Mouse (Mus musculus): ENCODE measurements around the gene Atf6b. TPM values are rescaled to one million over a fixed set of nuclear protein-coding genes. Genes with fewer than 3 reads are reported as not detected.

Atf6b gene
- polyA plus RNA-seq (2017; shearing (Covaris generic)): 10 to 100 TPM; 15.2 to 20.2 TPM

GRCm38 (mm10) chr17:34646906-34647787 lies at the start of gene Atf6b:
Atf6b (plus strand) TSS chr17:34647146.
- ATAC-seq: peak; percentile 94

DNA sequence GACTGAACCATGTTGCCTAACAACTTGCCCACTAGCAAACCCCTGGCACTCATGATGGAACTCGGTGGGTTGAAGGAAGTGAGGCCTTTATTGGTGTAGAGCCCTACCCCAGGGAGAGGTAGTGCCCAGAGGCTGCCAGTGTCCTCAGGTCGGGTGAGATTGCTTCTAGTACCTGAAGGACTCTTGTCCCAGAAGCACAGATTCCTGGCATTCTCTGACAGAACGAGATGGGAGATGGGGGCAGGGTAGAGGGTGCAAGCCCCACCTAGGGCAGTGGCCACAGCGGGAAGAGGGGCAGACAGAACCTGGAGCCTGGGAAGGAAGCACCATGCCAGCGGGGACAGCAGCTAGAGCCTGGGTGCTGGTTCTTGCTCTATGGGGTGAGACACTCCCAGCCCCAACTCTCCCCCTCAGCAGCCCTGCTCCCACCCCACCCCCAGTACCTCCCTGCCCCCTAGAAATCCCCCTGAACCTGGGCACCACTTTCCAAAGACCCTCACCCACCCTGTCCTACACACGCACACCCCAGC lies 49.3 kb upstream of the Atf6b start, which contains the start of gene Ager:
Gene Ager (plus strand): TSS at position 297 of the 530 bp plus-strand sequence.
- no peak for ATAC-seq

GRCm38 (mm10) chr17:34599891-34600290 lies 47.1 kb upstream of the Atf6b start:
- no peak for ATAC-seq

DNA sequence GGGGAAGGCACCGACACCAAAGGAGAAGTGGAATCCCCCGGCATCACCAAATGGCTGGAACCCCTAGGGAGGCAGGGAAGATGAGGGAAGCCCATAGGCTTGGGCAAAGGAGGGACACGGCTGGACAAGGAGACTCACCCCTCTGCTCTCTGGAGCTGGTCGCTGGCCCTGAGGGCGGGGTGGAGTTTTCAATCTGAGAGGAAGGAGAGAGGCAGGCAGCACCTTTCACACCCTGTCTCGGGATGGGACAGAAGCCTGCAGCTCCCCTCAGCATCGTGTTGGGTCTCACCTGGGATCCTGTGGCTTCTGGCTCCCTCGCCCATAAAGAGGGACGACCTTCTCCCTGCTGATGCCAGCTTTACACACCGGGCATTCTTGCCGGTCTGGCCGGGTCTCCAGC lies 45.1 kb upstream of the Atf6b start:
- ATAC-seq: no peak

- ATAC-seq: peak; percentile 83
Measured at GRCm38 (mm10) chr17:34603375-34604060, 43.4 kb upstream of the Atf6b start, which contains the start of gene Rnf5. Rnf5 (minus strand) TSS chr17:34603690.

GRCm38 (mm10) chr17:34604061-34604508 lies 42.9 kb upstream of the Atf6b start, which contains the start of gene Agpat1:
Agpat1 (plus strand) TSS chr17:34604262.
- peak; percentile 73 for ATAC-seq

GRCm38 (mm10) chr17:34604511-34605237 lies 42.3 kb upstream of the Atf6b start:
- ATAC-seq: no peak

GRCm38 (mm10) chr17:34605609-34606008 lies 41.3 kb upstream of the Atf6b start:
- peak; percentile 23 for ATAC-seq

DNA sequence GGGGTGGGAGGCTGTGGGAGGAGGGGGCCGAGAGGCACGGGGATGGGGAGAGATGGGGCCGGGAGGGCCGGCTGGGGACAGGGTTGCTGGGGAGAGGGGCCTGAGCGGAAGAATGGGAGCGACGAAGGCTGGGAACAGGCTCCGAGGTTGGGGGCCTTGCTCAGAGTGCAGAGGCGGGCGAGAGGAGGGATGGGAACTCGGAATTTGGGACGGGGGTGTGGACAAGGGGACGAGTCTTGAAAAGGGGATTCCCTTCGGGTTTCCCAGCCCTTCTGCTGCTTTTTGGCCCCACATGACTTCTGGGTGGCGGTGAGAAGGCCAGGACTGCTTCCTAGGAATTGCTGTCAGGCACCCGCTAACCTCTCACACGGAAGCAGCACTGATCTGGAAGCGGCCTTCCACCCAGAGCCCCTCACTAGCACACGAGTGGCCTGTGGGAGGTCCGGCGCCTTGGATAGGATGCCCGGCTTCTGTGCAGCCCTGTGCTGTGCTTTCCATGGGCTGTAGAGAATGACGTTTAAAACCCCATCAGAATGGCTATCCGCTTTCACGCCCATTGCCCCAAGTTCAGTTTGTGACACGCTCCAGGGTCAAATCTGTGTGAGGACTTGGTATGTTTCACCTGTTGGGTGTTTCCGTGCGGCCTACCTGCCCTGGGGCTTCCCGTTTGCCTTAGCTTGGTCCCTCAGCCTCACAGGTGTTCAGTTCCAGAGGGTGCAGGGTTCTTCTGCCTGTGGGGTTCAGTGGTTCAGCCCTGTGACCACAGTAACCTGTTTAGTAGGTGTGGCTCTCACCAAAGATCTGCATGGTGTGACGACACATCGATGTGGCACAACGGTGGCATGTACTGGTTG lies 40.5 kb upstream of the Atf6b start:
- no peak for ATAC-seq

GRCm38 (mm10) chr17:34607997-34608396 lies 38.9 kb upstream of the Atf6b start:
- no peak for ATAC-seq

DNA sequence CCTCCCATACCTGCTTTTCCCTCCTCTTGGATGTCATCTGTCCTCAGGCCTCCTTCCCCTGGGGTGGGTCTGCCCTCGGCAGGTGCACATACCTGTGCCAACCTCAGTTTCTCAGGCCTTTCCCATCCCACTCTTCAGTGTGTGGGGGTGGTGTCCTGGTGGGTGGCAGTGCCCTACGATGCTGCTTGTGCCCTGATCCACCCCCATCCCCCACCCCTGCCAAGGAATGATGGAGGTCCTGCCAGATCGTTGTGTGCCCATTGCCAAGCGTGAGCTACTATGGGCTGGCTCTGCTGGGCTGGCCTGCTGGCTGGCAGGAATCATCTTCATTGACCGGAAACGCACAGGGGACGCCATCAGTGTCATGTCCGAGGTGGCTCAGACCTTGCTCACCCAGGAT lies 35.9 kb upstream of the Atf6b start:
- ATAC-seq: no peak

DNA sequence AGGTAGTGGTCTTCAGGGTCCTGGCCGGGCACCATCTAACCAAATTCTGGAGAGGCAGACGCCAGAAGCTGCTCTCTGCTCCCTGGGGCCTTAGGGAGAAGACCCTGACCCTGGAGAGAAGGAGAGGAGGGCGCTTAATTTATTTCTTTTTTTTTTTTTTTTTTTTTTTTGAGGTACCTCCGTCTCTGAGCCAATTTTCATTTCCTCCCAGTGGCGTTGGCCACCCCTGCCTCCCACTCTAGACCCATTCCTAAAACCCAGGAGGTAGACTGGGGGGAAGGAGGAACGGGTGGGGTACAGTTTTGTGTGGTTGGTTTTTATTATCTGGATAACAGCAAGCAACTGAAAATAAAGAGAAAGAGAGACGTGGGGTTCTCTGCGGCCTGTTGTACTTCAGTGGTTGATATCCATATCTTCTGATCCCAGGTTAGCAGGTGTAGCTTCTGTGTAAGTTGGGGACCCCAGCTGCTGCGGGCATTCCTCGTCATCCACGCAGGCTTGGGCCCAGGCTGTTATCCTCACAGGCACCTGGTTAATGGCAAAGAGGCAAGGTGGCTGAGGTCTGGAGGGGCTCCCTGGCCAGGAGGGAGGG lies 33.8 kb upstream of the Atf6b start:
- no peak for ATAC-seq

- ATAC-seq: no peak
Measured at GRCm38 (mm10) chr17:34613830-34614229, 33.1 kb upstream of the Atf6b start.

DNA sequence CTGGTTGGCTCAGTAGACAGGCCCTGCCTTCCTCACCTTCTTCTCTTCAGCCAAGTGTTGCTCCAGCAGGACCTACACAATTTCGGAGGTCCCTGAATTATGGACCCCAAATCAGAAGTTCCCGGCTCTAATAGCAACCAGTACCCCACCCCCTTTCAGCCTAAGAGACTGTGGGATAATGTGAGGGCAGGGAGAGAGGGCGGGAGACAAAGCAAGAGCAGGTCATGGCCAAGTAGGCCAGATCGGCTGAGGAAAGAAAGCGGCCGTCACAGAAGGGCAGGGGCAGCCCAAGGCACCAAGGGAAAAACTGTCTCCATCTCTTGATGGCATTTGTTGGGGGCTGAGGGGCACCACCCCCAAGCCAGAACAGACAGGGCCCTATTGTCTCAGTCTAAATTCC lies 31.1 kb upstream of the Atf6b start, which contains the start of gene Egfl8:
Gene Egfl8 (minus strand): TSS at position 101 of the 400 bp plus-strand sequence.
- ATAC-seq: no peak

- peak; percentile 84 for ATAC-seq
Measured at GRCm38 (mm10) chr17:34618999-34619398, 27.9 kb upstream of the Atf6b start.

DNA sequence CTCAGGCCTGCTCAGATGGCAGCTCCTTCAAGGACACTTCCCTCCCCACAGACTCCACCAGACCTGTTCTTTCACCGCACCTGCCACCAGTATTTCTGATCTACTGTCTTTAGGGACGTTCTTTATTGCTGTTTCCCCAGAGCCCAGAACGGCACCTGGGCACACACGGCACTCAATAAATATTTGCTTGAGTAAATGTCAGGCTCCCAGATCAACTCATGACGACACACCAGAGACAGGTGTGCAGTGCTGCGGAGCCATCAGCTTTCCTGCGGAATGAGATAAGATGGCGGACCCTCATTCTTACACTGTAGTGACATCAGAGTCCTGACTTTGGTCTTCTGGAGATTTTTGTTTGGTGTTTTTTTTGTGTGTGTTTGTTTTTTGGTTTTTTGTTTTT lies 25.9 kb upstream of the Atf6b start:
- no peak for ATAC-seq

DNA sequence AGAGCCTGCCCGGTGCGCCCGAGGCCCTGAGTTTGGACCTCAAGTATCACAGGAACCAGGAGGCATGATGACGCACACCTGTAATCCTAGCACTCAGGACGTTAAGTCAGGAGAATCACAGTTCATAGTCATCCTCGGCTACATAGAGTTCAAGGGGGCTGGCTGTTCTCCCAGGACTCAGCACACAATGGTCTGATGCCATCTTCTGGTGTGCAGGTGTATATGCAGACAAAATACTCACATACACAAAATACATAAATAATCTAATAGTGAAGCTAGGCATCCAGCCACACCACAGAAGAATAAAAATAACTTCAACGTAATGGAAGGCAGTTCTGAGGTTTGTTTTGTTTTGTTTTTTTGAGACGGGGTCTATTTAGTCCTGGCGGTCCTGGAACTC lies 23.8 kb upstream of the Atf6b start:
- ATAC-seq: no peak

- no peak for ATAC-seq
Measured at GRCm38 (mm10) chr17:34624981-34625380, 22.0 kb upstream of the Atf6b start.

DNA sequence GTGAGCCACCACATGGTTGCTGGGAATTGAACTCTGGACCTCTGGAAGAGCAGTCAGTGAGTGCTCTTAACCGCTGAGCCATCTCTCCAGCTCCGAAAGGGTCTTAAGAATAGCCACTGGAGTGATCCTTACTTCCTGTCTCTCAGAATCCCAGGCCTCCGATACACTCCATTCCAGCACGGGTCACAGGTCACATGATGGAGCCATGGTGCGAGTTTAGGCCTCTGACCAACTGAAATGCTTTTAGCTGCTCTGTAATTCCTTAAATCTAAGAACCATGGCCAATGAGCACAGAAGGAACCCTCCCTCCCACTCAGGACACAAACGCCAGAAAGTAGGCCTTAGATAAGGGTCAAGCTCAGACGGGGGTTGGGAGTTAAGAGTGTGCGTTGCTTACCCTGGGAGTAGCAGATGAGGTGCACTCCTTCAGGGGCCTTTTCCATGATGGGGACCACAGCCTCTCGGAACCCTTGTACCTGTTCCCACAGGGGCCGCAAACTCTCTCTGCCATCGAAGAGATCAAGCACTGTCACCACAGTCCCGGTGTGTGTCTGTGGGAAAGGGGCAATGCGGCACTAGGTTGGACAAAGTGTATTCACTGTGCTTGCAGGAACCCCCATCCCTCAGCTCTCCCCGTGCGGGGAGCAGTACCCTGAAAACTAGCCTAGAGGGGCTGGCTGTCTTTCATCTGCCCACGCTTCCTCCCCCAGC lies 20.7 kb upstream of the Atf6b start:
- ATAC-seq: no peak

- peak; percentile 19 for ATAC-seq
Measured at GRCm38 (mm10) chr17:34626773-34627092, 20.2 kb upstream of the Atf6b start.
